Mouse (Mus musculus): ENCODE results near the gene Il7r. TPM values are rescaled to one million over a fixed set of nuclear protein-coding genes. Genes with fewer than 3 reads are reported as not detected.
"Not testable (repeated sequence)": the region's sequence is repeated elsewhere in the genome, so short reads cannot be mapped to it uniquely, and the experiment has no call there.

The Il7r gene
- total RNA-seq (2021): under 1 TPM; 0.26 to 0.28 TPM

- DNase-seq (ENCODE audit: extremely low spot score in 1 of 2, low spot score in 2 of 2): no peak
- intact Hi-C loops (cut with DNase I): no loop called here
Observed at GRCm38 (mm10) chr15:9530076-9530475, at the start of gene Il7r. Gene Il7r (minus strand): TSS chr15:9530176.

GRCm38 (mm10) chr15:9577303-9577702 lies 47.3 kb upstream of the Il7r start:
- intact Hi-C loops (cut with DNase I): no loop called here
- no peak for DNase-seq (ENCODE audit: extremely low spot score in 1 of 2, low spot score in 2 of 2)

- intact Hi-C loops (cut with DNase I): no loop called here
- DNase-seq (ENCODE audit: extremely low spot score in 1 of 2, low spot score in 2 of 2): no peak
Observed at GRCm38 (mm10) chr15:9574796-9575195, 44.8 kb upstream of the Il7r start.

- intact Hi-C loops (cut with DNase I): no loop called here
- DNase-seq (ENCODE audit: extremely low spot score in 1 of 2, low spot score in 2 of 2): no peak
Observed at GRCm38 (mm10) chr15:9573361-9573760, 43.4 kb upstream of the Il7r start.

GRCm38 (mm10) chr15:9572664-9573063 lies 42.7 kb upstream of the Il7r start:
- DNase-seq (ENCODE audit: extremely low spot score in 1 of 2, low spot score in 2 of 2): no peak
- intact Hi-C loops (cut with DNase I): no loop called here

GRCm38 (mm10) chr15:9571896-9572295 lies 41.9 kb upstream of the Il7r start:
- intact Hi-C loops (cut with DNase I): no loop called here
- DNase-seq (ENCODE audit: extremely low spot score in 1 of 2, low spot score in 2 of 2): no peak

- intact Hi-C loops (cut with DNase I): no loop called here
- DNase-seq (ENCODE audit: extremely low spot score in 1 of 2, low spot score in 2 of 2): no peak
Observed at GRCm38 (mm10) chr15:9567316-9567715, 37.3 kb upstream of the Il7r start.

- DNase-seq (ENCODE audit: extremely low spot score in 1 of 2, low spot score in 2 of 2): no peak
- intact Hi-C loops (cut with DNase I): no loop called here
Observed at GRCm38 (mm10) chr15:9565396-9565795, 35.4 kb upstream of the Il7r start.

GRCm38 (mm10) chr15:9564156-9564555 lies 34.2 kb upstream of the Il7r start:
- no peak for DNase-seq (ENCODE audit: extremely low spot score in 1 of 2, low spot score in 2 of 2)
- intact Hi-C loops (cut with DNase I): no loop called here

GRCm38 (mm10) chr15:9557264-9557663 lies 27.3 kb upstream of the Il7r start:
- intact Hi-C loops (cut with DNase I); DNase-seq (ENCODE audit: extremely low spot score in 1 of 2, low spot score in 2 of 2): not testable (repeated sequence)

GRCm38 (mm10) chr15:9548951-9549350 lies 19.0 kb upstream of the Il7r start:
- DNase-seq (ENCODE audit: extremely low spot score in 1 of 2, low spot score in 2 of 2): no peak
- intact Hi-C loops (cut with DNase I): no loop called here

GRCm38 (mm10) chr15:9535200-9535599 lies 5.2 kb upstream of the Il7r start:
- DNase-seq (ENCODE audit: extremely low spot score in 1 of 2, low spot score in 2 of 2): no peak
- intact Hi-C loops (cut with DNase I): no loop called here

- intact Hi-C loops (cut with DNase I): no loop called here
- DNase-seq (ENCODE audit: extremely low spot score in 1 of 2, low spot score in 2 of 2): no peak
Observed at GRCm38 (mm10) chr15:9533356-9533902, 3.5 kb upstream of the Il7r start.

GRCm38 (mm10) chr15:9529646-9530045 lies 330 bp downstream of the Il7r start:
- DNase-seq (ENCODE audit: extremely low spot score in 1 of 2, low spot score in 2 of 2): no peak
- intact Hi-C loops (cut with DNase I): no loop called here

- intact Hi-C loops (cut with DNase I): no loop called here
- DNase-seq (ENCODE audit: extremely low spot score in 1 of 2, low spot score in 2 of 2): no peak
Observed at GRCm38 (mm10) chr15:9528186-9528935, 1.6 kb downstream of the Il7r start.

- intact Hi-C loops (cut with DNase I): no loop called here
Observed at GRCm38 (mm10) chr15:9526412-9526811, 3.6 kb downstream of the Il7r start.

GRCm38 (mm10) chr15:9524907-9525306 lies 5.1 kb downstream of the Il7r start:
- DNase-seq (ENCODE audit: extremely low spot score in 1 of 2, low spot score in 2 of 2): no peak
- intact Hi-C loops (cut with DNase I): no loop called here

More at GRCm38 (mm10) chr15:9526412-9526811, 3.6 kb downstream of the Il7r start:
- DNase-seq (ENCODE audit: extremely low spot score in 1 of 2, low spot score in 2 of 2): no peak

GRCm38 (mm10) chr15:9523956-9524355 lies 6.0 kb downstream of the Il7r start:
- intact Hi-C loops (cut with DNase I): no loop called here

GRCm38 (mm10) chr15:9523059-9523458 lies 6.9 kb downstream of the Il7r start:
- intact Hi-C loops (cut with DNase I): no loop called here

More at GRCm38 (mm10) chr15:9523956-9524355, 6.0 kb downstream of the Il7r start:
- no peak for DNase-seq (ENCODE audit: extremely low spot score in 1 of 2, low spot score in 2 of 2)

GRCm38 (mm10) chr15:9492077-9492476 lies 37.9 kb downstream of the Il7r start:
- DNase-seq (ENCODE audit: extremely low spot score in 1 of 2, low spot score in 2 of 2): no peak
- intact Hi-C loops (cut with DNase I): no loop called here

More at GRCm38 (mm10) chr15:9523059-9523458, 6.9 kb downstream of the Il7r start:
- no peak for DNase-seq (ENCODE audit: extremely low spot score in 1 of 2, low spot score in 2 of 2)
